ENCODE assay signal across 21 mouse cellular contexts in the genomic region with DNA sequence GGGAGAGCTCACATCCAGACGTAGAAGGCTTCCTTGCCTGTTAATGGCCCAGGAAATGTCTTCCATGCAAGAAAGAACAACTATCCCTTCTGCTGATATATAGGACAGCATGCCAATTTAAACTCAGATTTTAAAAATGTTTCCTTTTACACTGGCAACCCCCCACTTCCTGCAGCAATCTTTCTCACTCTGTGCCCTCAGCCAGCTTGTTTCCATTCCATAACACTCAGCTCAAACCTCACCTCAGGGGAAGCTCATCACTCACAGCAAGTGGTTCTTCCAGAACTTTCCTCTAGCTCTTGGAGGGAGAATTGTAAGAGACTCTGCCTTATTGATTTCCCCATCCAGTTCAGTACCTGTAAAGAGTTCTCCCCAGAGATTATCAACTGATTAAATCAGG.
DNase-seq lines count a peak whose midpoint lies in the region; ATAC-seq and TF ChIP-seq lines count a peak whose summit lies in the region.
"Had no signal": no experiment of that assay in that cellular context is flagged by ENCODE, and none has a peak within 500 bp of the region (broad histone marks: within the 10 kb centered on the region; RNA-seq: fewer than 3 reads in every experiment).

No protein-coding gene starts in this region.

- no peaks in the 10 kb centered on the region for H3K27me3 ChIP-seq in lung, embryonic 14.5 days (ENCODE audit: insufficient read depth, low read length)
- H3K27me3 ChIP-seq: embryonic facial prominence, embryonic 13.5 days; heart, embryonic 12.5 days; limb, embryonic 13.5 days; liver, embryonic 15.5 days; midbrain, embryonic 12.5 days; neural tube, embryonic 15.5 days; stomach, embryonic 15.5 days had no signal

- no peaks in the 10 kb centered on the region for H3K36me3 ChIP-seq in lung, embryonic 14.5 days (ENCODE audit: insufficient read depth)
- H3K36me3 ChIP-seq: embryonic facial prominence, embryonic 13.5 days; forebrain, embryonic 10.5 days; heart, embryonic 12.5 days; limb, embryonic 13.5 days; liver, embryonic 15.5 days; midbrain, embryonic 12.5 days; neural tube, embryonic 15.5 days; stomach, embryonic 15.5 days had no signal

- no peak for ATAC-seq in lung, embryonic 14.5 days (ENCODE audit: insufficient read depth)
- ATAC-seq in erythroid progenitor cell, adult 5-6 weeks (replicated peaks; ENCODE audit: low FRiP score, poor library complexity, severe bottlenecking): no peak
- ATAC-seq: hindbrain, postnatal 0 days had no signal

- TF ChIP-seq CTCF in lung, embryonic 14.5 days (IDR thresholded peaks at IDR 0.05; ENCODE audit: low read depth): no peak

- DNase-seq in lung, embryonic 14.5 days: peak; percentile 15
- DNase-seq in lung, adult 18-20 months: no peak
- peak; percentile 28 for DNase-seq in NIH3T3 (ENCODE audit: low read depth)
- peak; percentile 3 for DNase-seq in retina, postnatal 1 day
- peak; percentile 38 for DNase-seq in thymus, postnatal 4 days
- no peak for DNase-seq in layer of hippocampus, postnatal 14 days (ENCODE audit: low spot score in 2 of 2)
- DNase-seq: cerebellum, adult 18-20 months; gastrocnemius, postnatal 14 days; heart, postnatal 36 days; kidney, adult 2 months; kidney, postnatal 14 days had no signal

- H3K9ac ChIP-seq in lung, embryonic 14.5 days: no peak overlapping the region
- H3K9ac ChIP-seq: embryonic facial prominence, embryonic 13.5 days; heart, embryonic 12.5 days; limb, embryonic 13.5 days; liver, embryonic 15.5 days; midbrain, embryonic 12.5 days; neural tube, embryonic 15.5 days; stomach, embryonic 15.5 days had no signal

- H3K9me3 ChIP-seq in lung, embryonic 14.5 days (ENCODE audit: low read depth, low read length): no peaks in the 10 kb centered on the region
- H3K9me3 ChIP-seq: embryonic facial prominence, embryonic 13.5 days; forebrain, embryonic 10.5 days; heart, embryonic 12.5 days; limb, embryonic 13.5 days; liver, embryonic 15.5 days; midbrain, embryonic 12.5 days; neural tube, embryonic 15.5 days; stomach, embryonic 15.5 days had no signal

- 29% methylated on average over 1 of the region's 1 CpGs for WGBS in lung, embryonic 14.5 days

- H3K4me3 ChIP-seq in lung, embryonic 14.5 days (ENCODE audit: low read depth, low read length): no peak overlapping the region
- H3K4me3 ChIP-seq: embryonic facial prominence, embryonic 13.5 days; forebrain, embryonic 10.5 days; heart, embryonic 12.5 days; limb, embryonic 13.5 days; liver, embryonic 15.5 days; midbrain, embryonic 12.5 days; neural tube, embryonic 15.5 days; stomach, embryonic 15.5 days had no signal

- H3K27ac ChIP-seq in lung, embryonic 14.5 days (ENCODE audit: low read depth): no peak overlapping the region
- H3K27ac ChIP-seq: embryonic facial prominence, embryonic 13.5 days; forebrain, embryonic 10.5 days; hindbrain, postnatal 0 days; limb, embryonic 13.5 days; liver, embryonic 15.5 days; midbrain, embryonic 12.5 days; neural tube, embryonic 15.5 days; stomach, embryonic 15.5 days had no signal

- H3K4me2 ChIP-seq in lung, embryonic 14.5 days: no peak overlapping the region
- H3K4me2 ChIP-seq: embryonic facial prominence, embryonic 13.5 days; heart, embryonic 12.5 days; limb, embryonic 13.5 days; liver, embryonic 15.5 days; midbrain, embryonic 12.5 days; neural tube, embryonic 15.5 days; stomach, embryonic 15.5 days had no signal

- no peaks in the 10 kb centered on the region for H3K4me1 ChIP-seq in lung, embryonic 14.5 days (ENCODE audit: insufficient read depth)
- H3K4me1 ChIP-seq: liver, embryonic 15.5 days; midbrain, embryonic 12.5 days; stomach, embryonic 15.5 days had no signal

Comparison
In these comparisons a context has a peak if more than half of its experiments do, and no peak if none do; other contexts are left out.
1. DNase-seq: peak in lung, embryonic 14.5 days (single experiment), NIH3T3 (single experiment), retina, postnatal 1 day (single experiment) and thymus, postnatal 4 days (single experiment); none in lung, adult 18-20 months (0 of 2) and layer of hippocampus, postnatal 14 days (0 of 2).